Mouse (Mus musculus) CH12.LX (cell line): ENCODE data around the gene Tmem104. TPM values are rescaled to one million over a fixed set of nuclear protein-coding genes. Genes with fewer than 3 reads are reported as not detected.

Experiments used
- DNase-seq: peaks from one replicate; pipeline ENCODE4 v3.0.0-alpha.2; 2013; ENCODE audit errors: extremely low read depth
- H3K27ac ChIP-seq: 2 replicates; pipeline ENCODE4 v1.5.1; 2012; ENCODE audit warnings: low read depth, mild to moderate bottlenecking, control low read depth, moderate library complexity; ENCODE audit not compliant: insufficient read depth
- H3K27me3 ChIP-seq: replicated peaks from 2 replicates; pipeline ENCODE3; 2012; ENCODE audit warnings: inconsistent platforms
- H3K36me3 ChIP-seq, 2 experiments: replicated peaks in 1 of 2; 2 replicates each; pipeline versions ENCODE3 to v1.6.1; 2012; ENCODE audit warnings: inconsistent platforms in 1 of 2, low read length in 1 of 2, mild to moderate bottlenecking in 1 of 2, mixed read lengths in 1 of 2, moderate library complexity in 1 of 2; ENCODE audit not compliant: control insufficient read depth in 1 of 2, insufficient read depth in 1 of 2
- H3K4me1 ChIP-seq, 2 experiments: 2 replicates each; pipeline ENCODE4 v1.6.1; 2012; ENCODE audit warnings: inconsistent platforms in 1 of 2, moderate library complexity in 1 of 2; ENCODE audit not compliant: insufficient read depth in 2 of 2, control insufficient read depth in 1 of 2
- H3K4me2 ChIP-seq: 2 replicates; pipeline ENCODE4 v1.6.1; 2012; ENCODE audit warnings: low read depth, mild to moderate bottlenecking, control low read depth; ENCODE audit not compliant: poor library complexity, insufficient read depth, severe bottlenecking
- H3K4me3 ChIP-seq, 3 experiments: fragments of 150-350 bp in 1 of 3; sonication (generic) in 1 of 3; replicated peaks in 1 of 3; 2 replicates each; pipeline versions ENCODE3 to v1.5.1; 2011 to 2012; ENCODE audit warnings: low read depth in 2 of 3, low read length in 2 of 3, mild to moderate bottlenecking in 2 of 3, moderate library complexity in 2 of 3, control low read depth in 1 of 3, improper control_type of control experiment in 1 of 3, inconsistent platforms in 1 of 3, mixed read lengths in 1 of 3; ENCODE audit not compliant: poor library complexity in 1 of 3
- H3K79me2 ChIP-seq: replicated peaks from 2 replicates; pipeline ENCODE4 v1.6.1; 2012; ENCODE audit warnings: mild to moderate bottlenecking, moderate library complexity; ENCODE audit not compliant: control insufficient read depth, poor library complexity, insufficient read depth, severe bottlenecking; ENCODE audit errors: extremely low read depth
- H3K9ac ChIP-seq: 2 replicates; pipeline ENCODE4 v1.6.1; 2012; ENCODE audit warnings: low read depth, mild to moderate bottlenecking, control low read depth, moderate library complexity; ENCODE audit not compliant: insufficient read depth
- H3K9me3 ChIP-seq: replicated peaks from 2 replicates; pipeline ENCODE3; 2012; ENCODE audit warnings: low read length, inconsistent platforms, mixed read lengths
- BHLHE40 ChIP-seq: IDR thresholded peaks from 2 replicates; pipeline ENCODE4 v1.6.1; 2011; ENCODE audit warnings: mild to moderate bottlenecking, low read depth, low read length, improper control_type of control experiment
- CHD1 ChIP-seq: IDR thresholded peaks from 2 replicates; pipeline ENCODE4 v1.6.1; 2012; ENCODE audit warnings: low read depth, low read length, improper control_type of control experiment, inconsistent platforms
- CTCF ChIP-seq, 2 experiments: IDR thresholded peaks in 1 of 2; conservative IDR thresholded peaks in 1 of 2; 2 replicates each; pipeline ENCODE4 v1.5.1; 2011 to 2012; ENCODE audit warnings: low read depth in 2 of 2, low read length in 2 of 2, improper control_type of control experiment in 1 of 2, inconsistent platforms in 1 of 2, mild to moderate bottlenecking in 1 of 2, moderate library complexity in 1 of 2
- E2F4 ChIP-seq: IDR thresholded peaks from 2 replicates; pipeline ENCODE4 v1.6.1; 2011; ENCODE audit warnings: low read depth, low read length, improper control_type of control experiment; ENCODE audit not compliant: insufficient replicate concordance
- ELF1 ChIP-seq: IDR thresholded peaks from 2 replicates; pipeline ENCODE4 v1.6.1; 2014; ENCODE audit warnings: low read depth, mild to moderate bottlenecking, inconsistent platforms, low read length, improper control_type of control experiment
- ETS1 ChIP-seq: conservative IDR thresholded peaks from 2 replicates; pipeline ENCODE4 v1.6.1; 2012; ENCODE audit warnings: low read depth, mild to moderate bottlenecking, inconsistent platforms, low read length, improper control_type of control experiment, moderate library complexity
- JUN ChIP-seq: IDR thresholded peaks from 2 replicates; pipeline ENCODE4 v1.6.1; 2011; ENCODE audit warnings: low read depth, mild to moderate bottlenecking, low read length, improper control_type of control experiment, moderate library complexity; ENCODE audit not compliant: insufficient read depth
- KAT2A ChIP-seq: IDR thresholded peaks from 2 replicates; pipeline ENCODE4 v1.6.1; 2012; ENCODE audit warnings: low read length, improper control_type of control experiment, inconsistent platforms; ENCODE audit not compliant: insufficient replicate concordance
- MAFK ChIP-seq: IDR thresholded peaks from 2 replicates; pipeline ENCODE4 v1.6.1; 2011; ENCODE audit warnings: low read length, improper control_type of control experiment; ENCODE audit not compliant: insufficient replicate concordance
- MEF2A ChIP-seq: IDR thresholded peaks from 2 replicates; pipeline ENCODE4 v1.6.1; 2014; ENCODE audit warnings: low read depth, mild to moderate bottlenecking, inconsistent platforms, low read length, improper control_type of control experiment, borderline replicate concordance
- MXI1 ChIP-seq: IDR thresholded peaks from 2 replicates; pipeline ENCODE4 v1.6.1; 2011; ENCODE audit warnings: mild to moderate bottlenecking, low read depth, low read length, improper control_type of control experiment
- POLR2A ChIP-seq: IDR thresholded peaks from 2 replicates; pipeline ENCODE4 v1.6.1; 2011; ENCODE audit warnings: low read depth, mild to moderate bottlenecking, improper control_type of control experiment, low read length
- POLR2AphosphoS2 ChIP-seq: IDR thresholded peaks from 2 replicates; pipeline ENCODE4 v1.6.1; 2011; ENCODE audit warnings: low read depth, low read length, improper control_type of control experiment
- TCF12 ChIP-seq: IDR thresholded peaks from 2 replicates; pipeline ENCODE4 v1.6.1; 2014; ENCODE audit warnings: low read depth, mild to moderate bottlenecking, inconsistent platforms, low read length, improper control_type of control experiment
- UBTF ChIP-seq: IDR thresholded peaks from 2 replicates; pipeline ENCODE4 v1.6.1; 2012; ENCODE audit warnings: low read depth, mild to moderate bottlenecking, inconsistent platforms, low read length, improper control_type of control experiment, moderate library complexity
- USF2 ChIP-seq: conservative IDR thresholded peaks from 2 replicates; pipeline ENCODE4 v1.6.1; 2011; ENCODE audit warnings: low read depth, low read length, improper control_type of control experiment
- ZC3H11A ChIP-seq: IDR thresholded peaks from 2 replicates; pipeline ENCODE4 v1.6.1; 2012; ENCODE audit warnings: low read depth, mild to moderate bottlenecking, inconsistent platforms, low read length, improper control_type of control experiment
- dilution Hi-C: fragments of 300-500 bp; cut with MboI; formaldehyde crosslinking; loops from 2 replicates; pipeline ENCODE4 v1.14.3; 2020; ENCODE audit warnings: low sequenced_read_pairs; ENCODE audit not compliant: extremely low pct_unique_long_range_greater_than_20kb, extremely low pct_ligation_motif_present
- in situ Hi-C: fragments of 300-500 bp; cut with MboI; formaldehyde crosslinking; loops from 3 replicates; pipeline ENCODE4 v1.14.3; 2019; ENCODE audit warnings: low sequenced_read_pairs, low pct_ligation_motif_present, low pct_unique_long_range_greater_than_20kb, mixed read lengths
- polyA plus RNA-seq: library from polyadenylated mRNA; unstranded; fragments of >175 nt; gene quantifications from 2 replicates; pipeline ENCODE4 v1.2.1, GENCODE M21; 2012; ENCODE audit warnings: low read depth; ENCODE audit not compliant: insufficient read length
- total RNA-seq, 2 experiments: library from RNA; depleted of rRNA; stranded (reverse); fragments of 300-350 nt in 1 of 2; fragments of >200 nt in 1 of 2; gene quantifications; 2 replicates each; pipeline ENCODE4 v1.2.3; 2012 to 2014

Tmem104 gene
- total and polyA plus RNA-seq, 3 experiments, result 3.5 to 16.1 (median 10.8) TPM

- TF ChIP-seq MXI1 (peak; percentile 76), JUN (peak; percentile 89), CTCF (conservative IDR thresholded peaks at IDR 0.05 in 1 of 2, IDR thresholded peaks at IDR 0.05 in 1 of 2; ENCODE audit: low read depth in 2 of 2, low read length in 2 of 2) (0 out of 4 replicates have a peak, but pooled peaks of 1 of the 2 experiments have one; percentile 5), E2F4 (no peak), ELF1 (peak; percentile 59), USF2 (no peak), ZC3H11A (no peak)
- TF ChIP-seq, all 38 proteins: peak for 27
These were observed 88.2 kb downstream of the Tmem104 start (continued) for GRCm38 (mm10) chr11:115275509-115275908.

- H3K79me2 ChIP-seq, result 0 out of 2 replicates have a peak, but pooled peaks cover 9% of the 10 kb centered on the region
- H3K9ac ChIP-seq, result peak overlapping the region; percentile 79
- H3K4me1 ChIP-seq, result peaks cover 33 to 63% of the 10 kb centered on the region in 2 experiments
- TF ChIP-seq ETS1 (no peak), CHD1 (no peak), POLR2A (no peak), TCF12 (no peak), MXI1 (peak; percentile 23; the same call in 1 of the 2 replicates), UBTF (no peak), BHLHE40 (no peak), KAT2A (0 out of 2 replicates have a peak, but pooled peaks have one; percentile 3), E2F4 (no peak), MAFK (no peak), JUN (no peak), MEF2A (no peak), CTCF (conservative IDR thresholded peaks at IDR 0.05 in 1 of 2, IDR thresholded peaks at IDR 0.05 in 1 of 2; ENCODE audit: low read depth in 2 of 2, low read length in 2 of 2) (no peak), POLR2AphosphoS2 (no peak)
- no peak for DNase-seq
- peak overlapping the region; percentile 89 for H3K4me2 ChIP-seq
- dilution Hi-C loops, result no loop called here
- in situ Hi-C loops, result no loop called here
- no peaks in the 10 kb centered on the region for H3K9me3 ChIP-seq
- no peaks in the 10 kb centered on the region for H3K27me3 ChIP-seq
- H3K4me3 ChIP-seq, result peak overlapping the region; percentile 71 to 92 (median 81)
- H3K36me3 ChIP-seq, result peaks cover 15 to 33% of the 10 kb centered on the region in 2 experiments
- peak overlapping the region; percentile 63 for H3K27ac ChIP-seq
These were observed 88.7 kb downstream of the Tmem104 start for GRCm38 (mm10) chr11:115275954-115276353.
